Mouse (Mus musculus): Measurements from ENCODE around the gene Prrx2. TPM values are rescaled to one million over a fixed set of nuclear protein-coding genes. Genes with fewer than 3 reads are reported as not detected.

Gene Prrx2
- polyA plus RNA-seq, 1 experiment from 2014 or later: 24.4 TPM

- no peak overlapping the region for H3K4me3 ChIP-seq (ENCODE audit: low read depth, low read length)
- H3K9me3 ChIP-seq (ENCODE audit: control insufficient read depth, low read length): no peaks in the 10 kb centered on the region
- no peaks in the 10 kb centered on the region; the same call in 1 of the 2 replicates for H3K27me3 ChIP-seq (ENCODE audit: control insufficient read depth, insufficient read depth, low read length)
- DNase-seq (ENCODE audit: low spot score, missing footprints) (no peak), ATAC-seq (ENCODE audit: low FRiP score) (no peak)
- no peak overlapping the region for H3K27ac ChIP-seq (ENCODE audit: low read depth, low read length)
- no peak overlapping the region for H3K4me2 ChIP-seq
- H3K9ac ChIP-seq (ENCODE audit: low read length): no peak overlapping the region
- H3K4me1 ChIP-seq (ENCODE audit: control insufficient read depth, insufficient read depth, low read length): no peaks in the 10 kb centered on the region
- WGBS: 79% methylated on average over 8 of the region's 8 CpGs
- H3K36me3 ChIP-seq (ENCODE audit: control insufficient read depth, insufficient read depth, low read length): no peaks in the 10 kb centered on the region
Observed at GRCm38 (mm10) chr2:30870863-30871262, 36.1 kb downstream of the Prrx2 start.

- H3K4me3 ChIP-seq (ENCODE audit: low read depth, low read length): no peak overlapping the region
- no peak overlapping the region for H3K4me2 ChIP-seq
- H3K9me3 ChIP-seq (ENCODE audit: control insufficient read depth, low read length): no peaks in the 10 kb centered on the region
- ATAC-seq (ENCODE audit: low FRiP score) (no peak), DNase-seq (ENCODE audit: low spot score, missing footprints) (no peak)
- H3K27ac ChIP-seq (ENCODE audit: low read depth, low read length): no peak overlapping the region
- H3K9ac ChIP-seq (ENCODE audit: low read length): no peak overlapping the region
- no peaks in the 10 kb centered on the region for H3K36me3 ChIP-seq (ENCODE audit: control insufficient read depth, insufficient read depth, low read length)
- H3K27me3 ChIP-seq (ENCODE audit: control insufficient read depth, insufficient read depth, low read length): no peaks in the 10 kb centered on the region
- 82% methylated on average over 6 of the region's 6 CpGs for WGBS
- peaks cover 2% of the 10 kb centered on the region; the same call in 1 of the 2 replicates for H3K4me1 ChIP-seq (ENCODE audit: control insufficient read depth, insufficient read depth, low read length)
Observed at GRCm38 (mm10) chr2:30872669-30873068, 37.9 kb downstream of the Prrx2 start.

- Histone ChIP-seq H3K9ac (ENCODE audit: low read length) (no peak overlapping the region), H3K27me3 (ENCODE audit: control insufficient read depth, insufficient read depth, low read length) (no peaks in the 10 kb centered on the region), H3K4me3 (ENCODE audit: low read depth, low read length) (no peak overlapping the region), H3K9me3 (ENCODE audit: control insufficient read depth, low read length) (no peaks in the 10 kb centered on the region), H3K27ac (ENCODE audit: low read depth, low read length) (no peak overlapping the region), H3K4me2 (no peak overlapping the region), H3K36me3 (ENCODE audit: control insufficient read depth, insufficient read depth, low read length) (no peaks in the 10 kb centered on the region), H3K4me1 (ENCODE audit: control insufficient read depth, insufficient read depth, low read length) (peaks cover 2% of the 10 kb centered on the region; the same call in 1 of the 2 replicates)
- ATAC-seq (ENCODE audit: low FRiP score): no peak
- DNase-seq (ENCODE audit: low spot score, missing footprints): no peak
- WGBS: 38% methylated on average over 10 of the region's 10 CpGs
Observed at GRCm38 (mm10) chr2:30874445-30874844, 39.7 kb downstream of the Prrx2 start.

DNA sequence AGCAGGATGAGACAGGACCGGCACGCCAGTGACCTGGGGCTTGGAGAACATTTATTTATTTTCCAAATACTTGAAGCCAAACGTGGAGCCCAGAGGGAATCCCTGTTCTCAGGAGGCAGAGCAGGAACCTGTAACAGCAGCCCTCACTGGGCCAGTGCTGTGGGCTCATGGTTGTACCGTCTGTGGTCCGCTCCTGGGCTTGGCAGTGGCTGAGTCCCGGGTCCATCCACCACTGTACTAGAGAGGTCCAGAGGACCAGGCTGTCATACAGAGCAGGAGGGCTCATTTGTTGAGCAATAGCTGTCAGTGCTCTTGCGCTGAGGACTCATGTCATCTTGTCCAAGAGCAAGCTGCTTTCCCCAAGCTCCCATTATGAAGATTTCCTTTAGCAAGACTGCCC, 40.3 kb downstream of the Prrx2 start:
- Histone ChIP-seq H3K4me2 (no peak overlapping the region), H3K9me3 (ENCODE audit: control insufficient read depth, low read length) (no peaks in the 10 kb centered on the region), H3K9ac (ENCODE audit: low read length) (no peak overlapping the region), H3K27ac (ENCODE audit: low read depth, low read length) (no peak overlapping the region), H3K4me1 (ENCODE audit: control insufficient read depth, insufficient read depth, low read length) (peaks cover 2% of the 10 kb centered on the region; the same call in 1 of the 2 replicates), H3K36me3 (ENCODE audit: control insufficient read depth, insufficient read depth, low read length) (no peaks in the 10 kb centered on the region), H3K27me3 (ENCODE audit: control insufficient read depth, insufficient read depth, low read length) (no peaks in the 10 kb centered on the region), H3K4me3 (ENCODE audit: low read depth, low read length) (no peak overlapping the region)
- DNase-seq (ENCODE audit: low spot score, missing footprints) (no peak), ATAC-seq (ENCODE audit: low FRiP score) (no peak)
- 80% methylated on average over 7 of the region's 7 CpGs for WGBS

DNA sequence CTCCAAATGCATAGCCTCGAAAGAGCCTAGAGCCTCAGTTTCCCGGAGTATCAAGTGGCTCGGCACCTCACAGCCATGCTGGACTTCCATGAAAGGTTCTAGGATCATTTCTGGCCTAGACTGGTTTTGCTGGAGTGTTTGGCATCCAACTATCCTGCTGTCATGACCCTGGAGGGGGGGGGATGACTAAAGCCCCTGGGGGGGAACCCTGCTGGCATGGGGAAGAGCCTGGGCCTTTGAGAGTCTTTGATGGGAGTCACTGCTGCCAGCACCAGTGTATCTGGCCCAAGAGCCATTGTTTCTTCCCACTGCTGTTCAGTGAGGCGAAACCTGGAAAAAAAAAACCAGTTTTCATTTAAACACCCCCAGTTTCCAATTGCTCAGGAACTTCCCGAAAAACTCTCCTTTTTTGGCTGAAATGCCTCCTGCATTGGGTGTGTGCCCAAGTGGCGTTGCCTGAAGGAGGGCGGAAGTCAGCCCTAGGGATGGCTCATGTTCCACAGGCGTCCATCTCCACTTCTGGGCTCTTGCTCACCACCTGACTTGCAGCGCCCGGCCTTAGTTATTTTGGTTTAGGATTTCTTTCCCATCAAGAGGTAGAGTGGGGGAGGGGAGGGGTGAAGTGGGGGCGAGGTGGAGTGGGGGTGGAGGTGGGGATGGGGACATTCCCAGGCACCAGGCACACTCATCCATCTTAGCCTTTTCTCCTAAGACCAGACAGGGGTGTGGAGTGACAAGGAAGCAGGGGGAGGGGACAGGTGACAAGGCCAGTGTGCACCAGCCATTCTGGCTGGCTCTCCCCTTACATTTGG, 41.1 kb downstream of the Prrx2 start:
- no peak overlapping the region for H3K9ac ChIP-seq (ENCODE audit: low read length)
- H3K4me3 ChIP-seq (ENCODE audit: low read depth, low read length): no peak overlapping the region
- no peak overlapping the region for H3K27ac ChIP-seq (ENCODE audit: low read depth, low read length)
- no peaks in the 10 kb centered on the region for H3K27me3 ChIP-seq (ENCODE audit: control insufficient read depth, insufficient read depth, low read length)
- peaks cover 2% of the 10 kb centered on the region; the same call in 1 of the 2 replicates for H3K4me1 ChIP-seq (ENCODE audit: control insufficient read depth, insufficient read depth, low read length)
- H3K4me2 ChIP-seq: no peak overlapping the region
- H3K9me3 ChIP-seq (ENCODE audit: control insufficient read depth, low read length): no peaks in the 10 kb centered on the region
- no peaks in the 10 kb centered on the region for H3K36me3 ChIP-seq (ENCODE audit: control insufficient read depth, insufficient read depth, low read length)
- no peak for DNase-seq (ENCODE audit: low spot score, missing footprints)
- no peak for ATAC-seq (ENCODE audit: low FRiP score)
- 48% methylated on average over 11 of the region's 11 CpGs for WGBS

- H3K4me1 ChIP-seq (ENCODE audit: control insufficient read depth, insufficient read depth, low read length): peaks cover 2% of the 10 kb centered on the region; the same call in 1 of the 2 replicates
- ATAC-seq (ENCODE audit: low FRiP score) (no peak), DNase-seq (ENCODE audit: low spot score, missing footprints) (no peak)
- H3K9ac ChIP-seq (ENCODE audit: low read length): no peak overlapping the region
- no peaks in the 10 kb centered on the region for H3K27me3 ChIP-seq (ENCODE audit: control insufficient read depth, insufficient read depth, low read length)
- no peak overlapping the region for H3K4me3 ChIP-seq (ENCODE audit: low read depth, low read length)
- H3K4me2 ChIP-seq: no peak overlapping the region
- no peaks in the 10 kb centered on the region for H3K36me3 ChIP-seq (ENCODE audit: control insufficient read depth, insufficient read depth, low read length)
- 93% methylated on average over 15 of the region's 15 CpGs for WGBS
- no peaks in the 10 kb centered on the region for H3K9me3 ChIP-seq (ENCODE audit: control insufficient read depth, low read length)
- H3K27ac ChIP-seq (ENCODE audit: low read depth, low read length): no peak overlapping the region
Observed at GRCm38 (mm10) chr2:30879481-30879880, 44.7 kb downstream of the Prrx2 start.

GRCm38 (mm10) chr2:30881215-30881614, 46.4 kb downstream of the Prrx2 start:
- Histone ChIP-seq H3K27me3 (ENCODE audit: control insufficient read depth, insufficient read depth, low read length) (no peaks in the 10 kb centered on the region), H3K4me2 (no peak overlapping the region), H3K4me1 (ENCODE audit: control insufficient read depth, insufficient read depth, low read length) (peaks cover 2% of the 10 kb centered on the region; the same call in 1 of the 2 replicates), H3K4me3 (ENCODE audit: low read depth, low read length) (no peak overlapping the region), H3K36me3 (ENCODE audit: control insufficient read depth, insufficient read depth, low read length) (no peaks in the 10 kb centered on the region), H3K27ac (ENCODE audit: low read depth, low read length) (no peak overlapping the region), H3K9ac (ENCODE audit: low read length) (no peak overlapping the region), H3K9me3 (ENCODE audit: control insufficient read depth, low read length) (no peaks in the 10 kb centered on the region)
- 88% methylated on average over 7 of the region's 7 CpGs for WGBS
- ATAC-seq (ENCODE audit: low FRiP score) (no peak), DNase-seq (ENCODE audit: low spot score, missing footprints) (no peak)

DNA sequence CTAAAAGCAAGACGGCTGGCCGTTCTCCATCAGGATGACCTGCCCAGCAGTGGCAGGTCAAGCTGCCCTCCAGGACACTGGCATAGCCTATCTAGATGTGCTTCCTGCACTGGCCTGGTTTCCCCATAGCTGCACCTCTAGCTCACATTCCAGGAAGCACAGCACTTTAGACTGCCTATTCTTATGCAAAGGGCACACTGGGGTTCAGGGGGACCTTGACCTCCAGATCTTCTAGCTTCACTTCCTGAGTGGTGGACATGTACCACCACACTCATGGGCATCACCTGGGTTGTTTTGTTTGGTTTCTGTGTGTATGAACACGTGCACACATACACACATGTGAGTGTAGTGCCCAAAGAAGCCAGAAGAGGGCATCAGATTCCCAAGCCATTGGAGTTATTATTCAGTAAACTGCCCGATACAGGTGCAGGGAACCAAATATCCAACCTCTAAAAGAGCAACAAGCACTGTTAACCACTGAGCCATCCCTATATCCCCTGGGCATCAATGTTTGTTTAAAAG, 50.1 kb downstream of the Prrx2 start:
- Histone ChIP-seq H3K9ac (ENCODE audit: low read length) (no peak overlapping the region), H3K36me3 (ENCODE audit: control insufficient read depth, insufficient read depth, low read length) (no peaks in the 10 kb centered on the region), H3K9me3 (ENCODE audit: control insufficient read depth, low read length) (no peaks in the 10 kb centered on the region), H3K27me3 (ENCODE audit: control insufficient read depth, insufficient read depth, low read length) (no peaks in the 10 kb centered on the region), H3K4me2 (no peak overlapping the region), H3K27ac (ENCODE audit: low read depth, low read length) (no peak overlapping the region), H3K4me1 (ENCODE audit: control insufficient read depth, insufficient read depth, low read length) (no peaks in the 10 kb centered on the region), H3K4me3 (ENCODE audit: low read depth, low read length) (no peak overlapping the region)
- 90% methylated on average over 4 of the region's 4 CpGs for WGBS
- DNase-seq (ENCODE audit: low spot score, missing footprints) (no peak), ATAC-seq (ENCODE audit: low FRiP score) (no peak)

DNA sequence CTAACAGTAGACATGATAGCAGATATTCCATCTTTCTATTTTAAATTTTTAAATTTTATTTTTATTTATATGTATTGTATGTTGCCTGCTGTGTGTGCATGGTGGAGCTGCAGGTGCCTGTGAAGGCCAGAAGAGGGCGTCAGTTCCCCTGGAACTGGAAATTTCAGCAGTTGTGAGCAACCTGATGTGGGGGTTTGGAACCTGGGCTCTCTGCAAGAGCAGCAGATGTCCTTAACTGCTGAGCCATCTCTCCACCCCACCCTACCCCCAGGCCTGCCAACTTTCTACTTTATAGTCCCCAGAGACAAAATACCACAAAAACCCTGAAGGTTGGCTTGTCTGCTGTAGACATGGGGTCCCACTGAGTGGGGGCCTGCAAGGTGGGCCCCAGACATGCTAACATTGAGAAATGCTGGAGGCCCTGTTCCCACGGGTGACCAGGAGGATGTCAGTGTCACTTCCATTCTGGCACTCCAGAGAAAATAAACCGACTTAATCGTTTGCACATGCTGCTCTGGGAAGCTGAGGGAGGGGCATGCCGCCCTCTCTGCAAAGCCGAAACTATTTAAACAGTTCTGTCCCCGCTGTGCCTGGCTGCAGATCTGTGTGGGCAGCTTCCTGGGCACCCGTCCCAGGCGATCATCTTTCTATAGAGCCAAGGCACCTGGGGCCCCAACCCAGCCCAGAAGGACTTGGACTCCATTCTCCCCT, 50.8 kb downstream of the Prrx2 start:
- Histone ChIP-seq H3K27ac (ENCODE audit: low read depth, low read length) (no peak overlapping the region), H3K9me3 (ENCODE audit: control insufficient read depth, low read length) (no peaks in the 10 kb centered on the region), H3K27me3 (ENCODE audit: control insufficient read depth, insufficient read depth, low read length) (no peaks in the 10 kb centered on the region), H3K4me3 (ENCODE audit: low read depth, low read length) (no peak overlapping the region), H3K36me3 (ENCODE audit: control insufficient read depth, insufficient read depth, low read length) (no peaks in the 10 kb centered on the region), H3K4me1 (ENCODE audit: control insufficient read depth, insufficient read depth, low read length) (no peaks in the 10 kb centered on the region), H3K4me2 (no peak overlapping the region), H3K9ac (ENCODE audit: low read length) (no peak overlapping the region)
- WGBS: 65% methylated on average over 9 of the region's 9 CpGs
- no peak for ATAC-seq (ENCODE audit: low FRiP score)
- DNase-seq (ENCODE audit: low spot score, missing footprints): no peak
